Mouse (Mus musculus) gastrocnemius, postnatal 14 days (tissue): ENCODE measurements around the gene Reep3. TPM values are rescaled to one million over a fixed set of nuclear protein-coding genes. Genes with fewer than 3 reads are reported as not detected.

ENCODE experiments used
- DNase-seq: peaks from one replicate; pipeline ENCODE4 v3.0.0; 2021; ENCODE audit warnings: mixed read lengths
- intact Hi-C: fragments of 180-260 bp; cut with DNase I; formaldehyde crosslinking; loops from one replicate; pipeline ENCODE4 v1.15.1; 2025; ENCODE audit warnings: low total_unique reads
- long read RNA-seq, 2 experiments: library from polyadenylated mRNA; stranded (forward); transcript quantifications; one replicate each; pipeline ENCODE4 v2.0.0; 2021
- total RNA-seq, 2 experiments: library from RNA; stranded (reverse); gene quantifications; 2 replicates each; pipeline ENCODE4 v1.2.3; 2021

Gene Reep3
- total RNA-seq: 10 to 100 TPM; 16.9 to 18.6 TPM
- long read RNA-seq, experiment 1, full-length matches to known transcripts: 1 of 7 reads
- long read RNA-seq, experiment 1, partial matches to known transcripts: 1 of 7 reads
- long read RNA-seq, experiment 1, other reads (novel, unspliced or antisense): 5 of 7 reads
- long read RNA-seq, experiment 2, full-length matches to known transcripts: 4 of 7 reads
- long read RNA-seq, experiment 2, partial matches to known transcripts: 1 of 7 reads
- long read RNA-seq, experiment 2, other reads (novel, unspliced or antisense): 2 of 7 reads

DNA sequence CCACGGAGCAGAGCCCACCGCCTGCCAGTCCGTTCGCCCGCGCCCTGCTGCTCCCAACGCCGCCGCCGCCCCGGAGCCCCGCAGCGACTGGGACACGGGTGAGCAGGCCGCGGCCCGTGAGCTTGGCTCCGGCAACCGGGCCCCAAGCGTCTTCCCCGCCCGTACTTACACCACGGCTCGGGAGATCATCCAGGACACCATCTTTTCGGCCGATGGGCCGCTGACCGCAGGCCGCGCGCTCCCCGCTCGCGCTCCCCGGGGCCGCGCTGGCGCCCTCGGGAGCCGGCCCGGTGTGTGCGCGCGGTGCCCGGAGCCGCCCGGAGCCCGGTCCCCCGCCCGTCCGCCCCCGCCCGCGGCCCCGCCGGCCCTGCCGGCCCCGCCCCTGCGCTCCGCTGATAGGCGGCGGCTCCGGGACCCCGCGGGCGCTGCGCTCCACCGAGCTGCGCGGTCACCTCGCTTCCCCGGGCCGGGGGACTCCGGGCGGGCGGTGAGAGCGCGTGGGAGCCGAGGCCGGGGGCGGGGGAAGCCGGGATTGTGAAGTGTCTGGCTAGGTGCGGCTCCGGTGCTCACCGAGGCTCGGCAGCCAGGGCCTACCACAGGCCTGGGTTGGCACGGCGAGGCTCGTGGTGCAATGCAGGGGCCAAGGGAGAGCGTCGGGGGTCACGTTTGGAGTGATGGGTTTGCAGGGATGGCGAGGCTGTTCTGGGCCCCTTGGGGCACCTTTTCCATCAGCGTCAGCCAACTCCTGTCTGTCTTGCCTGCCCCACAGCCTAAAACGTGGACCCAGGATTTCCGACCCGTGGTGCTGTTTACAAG, at the start of gene Reep3:
Gene Reep3, minus strand, starts transcription at position 325 of the 816 bp plus-strand sequence.
- intact Hi-C loops: loop anchor here (5.0 kb wide), 1 partner anchor 60 kb away; no protein-coding TSS in a partner anchor

DNA sequence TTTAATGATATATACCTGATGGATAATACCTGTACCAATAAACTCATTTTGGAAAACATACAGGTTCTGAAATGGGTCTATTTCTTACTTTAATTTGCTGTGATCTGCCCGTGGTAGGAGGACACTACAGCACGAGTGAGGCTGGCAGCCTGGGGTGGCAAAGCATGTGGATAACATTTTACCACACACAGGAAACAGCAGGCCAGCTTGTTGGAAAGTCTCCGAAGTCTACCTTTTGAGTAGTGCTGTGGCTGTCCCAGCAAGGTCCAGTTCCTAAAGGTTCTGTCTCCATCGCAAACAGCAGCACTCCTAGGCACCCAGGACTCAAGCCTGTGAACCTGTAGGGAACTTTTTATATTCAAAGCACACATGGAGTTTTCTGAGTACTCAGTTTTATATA, 48.9 kb upstream of the Reep3 start:
- intact Hi-C loops: no loop called here
- no peak for DNase-seq

More for the DNA sequence above, at the start of gene Reep3:
- peak; percentile 77 for DNase-seq

DNA sequence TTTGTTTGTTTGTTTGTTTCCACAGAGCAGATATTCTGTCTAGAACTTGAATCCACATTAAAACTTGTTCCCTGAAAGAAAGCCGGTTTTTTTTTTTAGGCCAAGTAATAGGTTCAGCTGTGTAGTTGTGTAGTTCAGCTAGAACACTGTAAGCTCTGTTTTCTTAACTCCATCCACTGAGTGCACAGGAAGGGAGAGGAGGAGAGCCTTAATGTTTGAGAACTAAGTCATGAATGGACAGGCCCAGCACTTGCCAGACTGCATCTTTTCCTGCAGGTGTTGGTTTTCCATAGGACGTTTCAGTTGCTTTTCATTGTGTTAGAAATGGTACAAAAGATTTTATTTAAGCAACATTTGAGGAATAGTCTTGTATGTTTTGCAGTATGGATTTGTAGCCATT, 47.5 kb upstream of the Reep3 start:
- no peak for DNase-seq
- intact Hi-C loops: no loop called here

DNA sequence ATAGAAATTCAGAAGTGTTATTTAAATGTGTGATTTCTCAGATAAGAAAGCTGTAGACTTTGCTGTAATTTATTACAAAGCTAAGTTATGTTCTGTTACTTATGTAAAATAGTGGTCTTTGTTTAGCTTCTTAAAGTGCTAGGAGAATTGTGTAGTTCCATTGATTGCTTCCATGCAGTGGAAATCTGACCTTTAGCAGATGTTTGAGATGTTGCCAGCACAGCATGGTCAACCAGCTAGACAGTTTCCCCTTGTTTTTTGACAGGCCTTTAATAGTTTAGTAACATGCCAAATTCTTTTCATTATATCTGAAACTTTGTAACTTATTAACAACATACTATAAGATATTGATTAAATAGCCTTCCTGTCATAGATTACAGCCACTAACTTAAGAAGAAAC, 46.9 kb upstream of the Reep3 start:
- peak; percentile 15 for DNase-seq
- intact Hi-C loops: no loop called here

DNA sequence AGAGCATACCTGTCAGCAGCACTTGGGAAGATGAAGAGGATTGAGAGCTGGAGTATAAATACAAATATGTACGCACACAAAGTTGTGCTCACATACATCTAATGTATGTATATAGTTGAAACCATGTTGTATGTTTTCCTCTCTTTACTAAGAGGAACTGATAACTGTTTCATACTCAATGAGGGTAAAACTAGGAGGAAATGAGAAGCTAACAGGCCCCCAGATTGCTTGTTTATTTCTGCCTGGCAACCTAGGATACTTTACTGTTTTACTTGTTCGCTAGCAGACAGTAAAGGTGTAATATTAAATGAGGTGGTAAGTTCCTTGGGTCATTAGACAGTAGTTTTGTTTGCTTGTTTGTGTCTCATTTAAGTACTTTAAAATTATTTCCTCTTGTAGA, 40.7 kb upstream of the Reep3 start:
- DNase-seq: no peak
- intact Hi-C loops: no loop called here

DNA sequence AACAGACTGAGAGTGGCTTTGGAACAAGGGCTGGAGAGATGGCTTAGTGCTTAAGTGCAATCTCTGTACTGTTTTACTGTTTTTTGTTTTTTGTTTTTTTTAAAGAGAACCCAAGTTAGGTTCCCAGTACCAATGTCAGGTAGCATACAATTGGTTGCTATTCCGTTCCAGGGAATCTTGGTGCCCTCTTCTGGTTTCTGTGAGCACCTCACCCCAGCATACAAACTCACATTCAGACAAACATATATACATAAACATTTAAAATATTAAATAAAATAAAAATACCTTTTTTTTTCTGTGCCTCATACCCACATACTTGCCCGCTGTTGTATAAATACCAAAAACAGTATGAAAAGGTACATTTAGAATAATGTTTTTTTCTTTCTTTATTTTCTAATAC, 37.6 kb upstream of the Reep3 start:
- intact Hi-C loops: no loop called here
- no peak for DNase-seq

DNA sequence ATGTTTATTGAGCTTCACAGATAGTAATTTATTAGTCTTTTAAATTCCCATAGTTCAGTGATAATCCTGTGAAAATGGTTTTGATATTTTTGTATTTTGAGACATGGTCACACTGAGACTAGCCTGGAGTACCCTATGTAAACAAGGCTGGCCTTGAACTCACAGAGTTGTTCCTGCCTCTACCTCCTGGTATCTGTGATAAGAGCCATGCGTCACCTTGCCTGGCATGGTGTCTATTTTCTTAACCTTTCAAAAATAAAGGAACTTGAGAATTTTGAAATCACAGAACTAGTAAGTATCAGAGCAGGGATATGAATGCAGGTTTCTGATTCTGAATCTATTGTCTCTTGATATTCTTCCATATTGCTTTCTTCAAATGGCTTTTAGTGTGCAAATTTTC, 35.0 kb upstream of the Reep3 start:
- no peak for DNase-seq
- intact Hi-C loops: no loop called here

DNA sequence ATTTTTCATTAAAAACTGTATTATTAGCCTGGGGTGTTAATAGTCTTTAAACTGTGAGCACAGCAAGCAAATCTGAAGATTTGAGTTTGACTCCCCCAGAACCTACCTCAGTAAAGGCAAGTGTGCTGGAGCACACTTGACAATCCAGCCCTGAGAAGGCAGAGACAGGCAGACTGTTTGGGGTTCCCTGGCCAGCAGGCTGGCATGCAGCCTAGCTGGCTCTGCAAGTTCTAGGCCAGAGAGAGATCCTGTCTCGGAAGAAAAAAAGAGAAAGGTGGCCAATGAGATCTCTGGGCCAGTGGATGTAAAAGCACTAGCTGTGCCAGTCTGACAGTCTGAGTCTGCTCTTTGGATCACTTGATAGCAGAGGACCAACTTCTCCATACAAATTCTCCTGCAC, 32.8 kb upstream of the Reep3 start:
- intact Hi-C loops: no loop called here
- no peak for DNase-seq

DNA sequence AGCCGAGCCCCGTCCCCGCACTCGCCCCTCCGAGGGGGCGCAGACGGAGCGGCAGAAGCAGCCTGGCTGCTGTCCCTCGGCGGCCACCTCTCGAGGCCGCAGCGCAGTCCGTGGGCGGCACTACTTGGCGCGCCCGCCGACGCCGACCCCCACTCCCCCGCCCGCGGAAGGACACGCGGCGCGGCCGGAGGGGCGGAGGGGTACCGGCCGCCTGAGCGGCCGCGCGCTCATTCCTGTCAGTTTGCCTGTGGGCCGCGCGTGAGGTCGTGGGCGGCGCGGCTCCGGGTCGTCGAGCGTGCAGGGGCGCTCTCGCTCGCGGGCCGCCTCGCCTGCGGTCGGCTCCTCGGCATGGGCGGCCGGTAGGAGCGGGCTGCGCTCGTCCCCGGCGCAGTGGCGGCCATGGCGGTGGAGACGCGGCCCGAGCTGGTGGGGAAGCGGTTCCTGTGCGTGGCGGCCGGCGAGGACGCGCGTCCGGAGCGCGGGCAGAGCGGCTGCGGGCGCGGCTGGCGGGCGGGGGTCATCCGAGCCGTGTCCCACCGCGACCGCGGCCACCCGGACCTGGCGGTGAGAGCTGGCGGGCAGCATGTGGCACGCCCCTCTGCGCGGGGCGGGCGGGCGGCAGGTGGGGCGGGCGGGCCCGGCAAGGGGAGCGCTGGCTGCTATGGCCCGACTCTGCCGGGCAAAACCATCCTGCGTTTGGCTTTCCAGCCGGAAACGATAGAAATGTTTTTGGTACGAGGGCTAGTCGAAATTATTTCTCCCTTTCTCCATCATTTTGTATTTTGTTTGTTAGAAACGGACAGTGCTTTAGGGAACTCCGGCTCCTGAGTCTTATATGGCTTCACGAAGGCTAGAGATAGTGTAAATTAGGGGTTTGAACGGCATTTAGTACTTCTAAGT, 30.4 kb upstream of the Reep3 start:
- peak; percentile 34 for DNase-seq
- intact Hi-C loops: no loop called here

DNA sequence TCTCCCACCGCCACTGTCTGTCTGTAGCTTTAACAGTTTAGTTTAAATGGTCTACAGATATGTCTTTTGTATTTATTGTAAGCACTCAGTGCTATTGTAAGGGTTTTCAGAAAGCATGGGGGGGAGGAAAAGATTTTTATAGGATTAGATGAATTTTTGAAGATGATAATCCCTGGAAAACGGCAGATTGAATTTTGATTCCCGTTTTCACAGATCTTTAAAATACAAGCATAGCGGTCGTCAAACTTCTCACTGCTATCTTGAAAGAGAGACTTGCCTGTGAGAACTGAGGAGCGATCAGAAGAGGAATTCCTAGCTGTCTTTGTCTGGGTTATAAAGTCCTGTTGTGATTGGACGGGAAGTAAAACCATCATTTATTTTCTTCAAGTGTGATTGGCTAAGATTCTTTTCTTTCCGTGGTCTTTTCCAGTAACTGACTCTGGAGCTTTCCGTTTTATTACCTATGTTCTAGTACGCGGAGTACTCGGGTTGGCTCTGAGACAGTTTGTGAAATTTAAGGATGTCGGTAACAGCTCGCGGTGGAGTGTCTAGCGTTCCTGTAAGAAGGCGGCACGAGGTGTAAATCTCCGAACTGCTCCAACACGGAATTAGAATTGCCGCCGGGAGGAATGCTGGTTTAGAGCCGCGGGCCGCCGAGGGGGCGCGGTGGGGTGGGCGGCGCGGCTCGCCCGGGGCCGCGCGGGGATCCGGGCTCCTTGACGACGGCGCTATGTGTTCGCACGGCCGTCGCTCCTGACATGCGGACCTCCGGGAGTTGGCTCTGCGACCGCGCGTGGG, 29.5 kb upstream of the Reep3 start:
- DNase-seq: peak; percentile 27
- intact Hi-C loops: no loop called here

DNA sequence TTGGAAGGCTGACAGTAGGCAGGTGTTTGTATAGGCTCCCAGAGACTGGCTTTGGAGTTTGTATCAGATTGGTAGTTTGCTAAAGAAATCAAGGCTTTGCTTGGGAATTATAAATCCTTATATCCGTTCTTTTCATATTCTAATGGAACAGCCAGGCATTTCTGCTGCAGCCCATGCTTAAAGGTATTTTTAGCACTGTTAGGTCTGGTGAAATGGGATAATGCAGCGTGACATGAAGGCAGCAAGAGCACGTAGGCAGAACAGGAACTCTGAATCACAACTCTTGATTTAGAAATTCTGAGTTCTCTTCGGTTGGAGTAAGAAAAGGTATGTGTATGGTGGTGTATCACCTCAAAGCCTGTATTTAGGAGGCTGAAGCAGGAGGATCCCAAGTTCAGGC, 27.4 kb upstream of the Reep3 start:
- no peak for DNase-seq
- intact Hi-C loops: no loop called here

DNA sequence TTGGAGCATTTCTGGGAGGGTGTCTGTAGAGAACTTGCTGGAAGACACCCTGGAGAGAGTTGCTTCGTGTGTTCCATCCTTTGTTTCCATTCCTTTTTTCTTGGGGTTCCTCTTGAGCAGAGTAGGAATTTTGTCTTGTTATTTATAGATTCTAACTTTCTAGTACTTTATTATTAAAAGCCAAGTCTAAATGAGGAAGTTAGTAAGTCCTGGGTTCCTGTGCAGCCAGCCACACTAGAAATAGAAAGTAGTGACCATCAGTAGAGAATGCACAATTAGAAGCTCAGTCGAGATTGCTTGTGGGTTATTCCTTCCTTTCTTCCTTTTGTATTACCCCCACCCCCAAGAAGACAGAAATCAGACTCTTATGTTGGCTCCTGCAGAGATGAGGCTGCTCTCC, 27.0 kb upstream of the Reep3 start:
- no peak for DNase-seq
- intact Hi-C loops: no loop called here

DNA sequence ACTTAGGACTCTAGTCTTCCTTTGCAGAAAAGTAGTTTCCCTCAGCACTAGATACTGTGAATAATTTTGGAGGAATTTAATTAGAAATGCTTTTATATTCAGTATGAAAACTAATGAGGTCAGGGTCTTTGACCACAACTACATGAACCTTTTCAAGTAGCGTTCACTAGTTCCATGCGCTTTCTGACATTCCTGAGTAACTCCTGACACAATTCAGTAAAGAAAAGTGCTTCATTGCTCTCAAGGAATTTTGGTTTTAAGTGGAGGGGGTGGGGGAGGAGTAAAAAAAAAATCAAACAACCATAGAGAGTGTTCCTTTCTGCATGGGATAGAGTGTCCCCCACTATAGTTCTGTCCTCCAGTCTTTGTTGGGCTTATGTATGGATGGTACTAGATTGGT, 23.9 kb upstream of the Reep3 start:
- no peak for DNase-seq
- intact Hi-C loops: no loop called here

DNA sequence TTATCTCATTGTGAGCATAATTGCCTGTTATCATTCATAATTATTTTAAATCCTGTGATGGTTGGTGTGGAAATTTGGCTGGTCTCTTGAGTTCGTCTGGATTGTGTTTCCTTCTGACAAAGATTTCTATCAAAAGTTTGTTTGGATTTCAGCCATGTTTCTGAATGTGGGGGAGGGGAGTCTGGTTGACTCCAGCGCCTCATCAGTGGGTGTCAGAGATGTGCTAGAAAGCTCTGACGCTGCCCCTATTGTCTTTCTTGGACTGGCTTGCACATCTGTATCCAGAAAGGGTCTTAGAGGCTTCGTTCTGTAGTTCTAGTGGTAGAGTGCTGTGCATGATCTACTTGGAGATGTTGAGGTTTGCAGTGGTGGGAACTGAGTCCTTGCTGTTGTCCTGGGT, 23.4 kb upstream of the Reep3 start:
- intact Hi-C loops: no loop called here
- DNase-seq: no peak

DNA sequence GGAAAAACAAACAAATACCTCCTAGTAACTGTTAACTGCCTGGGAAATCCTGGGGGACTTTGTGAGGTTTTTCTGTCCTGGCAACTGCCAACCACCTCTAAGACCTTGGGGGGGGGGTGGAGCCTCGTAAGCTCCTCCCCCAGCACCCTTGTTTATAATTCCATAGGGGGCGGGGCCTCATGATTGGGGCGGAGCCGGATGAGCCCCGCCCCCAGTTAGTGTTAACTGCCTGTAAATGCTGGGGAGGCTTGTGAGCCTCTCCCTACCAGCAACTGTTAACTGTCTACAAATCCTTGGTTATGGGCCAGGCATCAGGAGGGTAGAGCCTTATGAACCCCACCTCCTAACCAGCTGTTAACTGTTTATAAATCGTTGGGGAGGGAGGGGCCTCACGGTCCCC, 22.5 kb upstream of the Reep3 start:
- no peak for DNase-seq
- intact Hi-C loops: no loop called here

DNA sequence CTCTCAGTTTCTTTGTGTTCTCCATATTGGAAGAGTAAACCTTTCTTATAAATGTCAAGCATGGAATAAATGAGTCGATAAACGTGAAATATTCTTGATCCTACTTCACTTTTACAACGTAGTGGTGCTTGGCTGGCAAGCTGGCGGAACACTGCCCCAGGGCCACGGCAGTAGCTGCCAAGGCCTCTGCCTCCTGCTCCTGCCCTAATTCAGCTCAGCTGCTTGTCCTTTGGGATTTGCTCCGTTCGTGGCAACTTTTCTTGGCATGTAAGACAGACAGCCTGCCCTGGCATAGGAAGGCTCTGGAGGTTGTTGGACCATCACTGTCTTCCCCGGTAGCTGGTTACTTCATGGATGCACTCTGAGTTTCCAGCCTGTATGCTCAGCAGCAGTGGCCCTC, 19.5 kb upstream of the Reep3 start:
- intact Hi-C loops: no loop called here
- peak; percentile 51 for DNase-seq

DNA sequence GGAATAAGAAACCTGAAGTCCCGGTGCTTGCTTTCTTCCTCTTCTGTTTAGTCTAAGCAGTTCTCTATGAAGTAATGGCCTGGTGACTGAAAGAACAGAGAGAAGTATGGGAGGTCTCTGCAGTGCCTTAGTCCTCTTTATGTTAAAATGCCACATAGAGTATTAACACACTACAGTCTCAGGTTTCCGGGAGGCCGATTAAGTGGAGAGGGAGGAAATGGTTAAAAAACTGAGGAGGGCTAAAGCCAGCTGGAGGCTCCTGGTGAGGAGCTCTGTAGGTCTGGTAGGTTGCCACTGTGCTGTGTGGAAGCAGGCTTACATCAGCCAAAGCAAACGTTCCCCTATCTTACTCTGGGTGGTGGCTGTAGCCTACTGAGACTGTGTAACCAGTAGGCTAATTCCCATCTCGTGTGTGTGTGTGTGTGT, 18.9 kb upstream of the Reep3 start:
- peak; percentile 52 for DNase-seq

DNA sequence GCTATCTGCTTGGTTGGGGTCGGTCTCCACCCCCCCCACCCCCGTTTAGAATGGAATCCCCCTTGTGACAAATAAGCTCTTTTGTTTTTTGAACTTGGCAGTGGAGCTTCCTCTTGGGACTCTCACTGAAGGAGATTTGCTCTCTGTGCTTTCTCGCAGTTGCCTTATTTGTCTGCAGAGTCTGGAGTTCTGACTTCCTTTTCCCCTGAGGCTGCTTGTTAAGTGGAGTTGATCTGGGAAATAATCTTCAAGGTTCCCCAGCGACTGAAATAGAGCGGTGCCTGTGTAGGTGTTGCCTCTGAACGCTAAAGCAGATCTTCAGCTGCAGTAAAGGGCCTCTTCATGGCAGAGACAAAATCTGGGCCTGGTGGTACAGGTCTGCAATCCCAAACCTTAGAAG, 18.4 kb upstream of the Reep3 start:
- no peak for DNase-seq
- intact Hi-C loops: no loop called here

More for the DNA sequence above, 18.9 kb upstream of the Reep3 start:
- intact Hi-C loops: no loop called here

DNA sequence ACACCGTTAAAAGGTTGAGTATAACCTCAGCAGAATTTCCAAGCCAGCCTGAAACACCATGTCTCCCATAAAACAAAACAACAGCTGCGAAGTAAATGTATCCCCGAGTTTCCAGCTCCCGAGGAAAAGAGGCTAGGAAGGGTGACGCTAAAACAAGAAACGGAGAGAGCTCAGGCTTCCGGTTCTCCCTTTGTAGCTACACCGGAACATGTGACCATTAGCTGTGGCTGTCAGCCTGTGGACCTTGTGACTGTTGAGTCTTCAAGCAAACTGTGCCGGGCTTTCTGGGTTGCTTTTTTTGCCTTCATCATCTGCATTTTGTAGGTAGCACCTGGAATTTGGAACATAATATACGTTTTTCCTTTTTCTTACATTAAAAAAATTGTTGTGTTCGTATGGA, 17.1 kb upstream of the Reep3 start:
- no peak for DNase-seq
- intact Hi-C loops: no loop called here
